8 mouse cellular contexts compared by ENCODE assay signal in the genomic region with DNA sequence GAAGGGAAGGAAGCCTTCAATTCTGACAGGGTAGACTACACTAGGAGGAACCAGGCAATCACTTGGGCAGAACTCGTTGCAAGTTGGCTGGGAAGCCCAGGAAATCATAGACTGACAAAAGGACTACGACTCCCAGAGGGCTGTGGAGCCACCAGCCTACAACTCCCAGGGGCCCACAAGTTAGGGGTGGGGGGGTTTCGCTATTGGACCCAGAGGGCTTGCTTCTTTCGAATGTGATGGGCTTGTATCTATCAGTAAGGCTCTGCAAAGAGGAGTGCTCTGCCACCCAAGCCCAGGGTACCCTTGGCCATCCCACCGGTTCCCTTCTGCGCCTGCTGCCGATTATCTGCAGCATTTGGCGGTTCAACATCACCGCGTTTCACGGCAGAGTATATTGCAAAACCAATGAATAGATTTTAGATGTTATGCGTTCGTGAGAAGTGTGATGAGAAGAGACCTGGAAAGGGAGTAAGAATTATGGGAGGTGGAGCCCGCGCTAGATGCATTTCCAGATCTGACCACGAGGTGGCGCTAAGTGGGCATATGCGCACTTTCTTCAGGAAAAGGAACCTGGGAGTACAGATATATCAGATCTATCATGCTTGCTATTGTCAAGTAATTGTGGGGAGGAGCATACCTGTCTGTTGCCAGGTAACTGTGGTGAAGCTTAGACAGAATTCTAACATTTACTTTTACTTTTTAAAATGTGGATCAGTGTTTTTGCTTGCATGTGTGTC. TPM values are rescaled to one million over a fixed set of nuclear protein-coding genes. Genes with fewer than 3 reads are reported as not detected.
DNase-seq lines count a peak whose midpoint lies in the region; ATAC-seq and TF ChIP-seq lines count a peak whose summit lies in the region.

No protein-coding gene starts in this region.

- no peaks in the 10 kb centered on the region; a peak in 1 of 4 replicates for H3K36me3 ChIP-seq in MEL (ENCODE audit: control insufficient read depth in 1 of 2, insufficient read depth in 2 of 2, low read length in 2 of 2)
- no peaks in the 10 kb centered on the region for H3K36me3 ChIP-seq in forebrain, postnatal 0 days (ENCODE audit: insufficient read depth)
- H3K36me3 ChIP-seq in thymus, adult 2 months (ENCODE audit: control insufficient read depth, insufficient read depth, low read length) = no peaks in the 10 kb centered on the region

- peak overlapping the region; percentile 66 for H3K4me2 ChIP-seq in forebrain, postnatal 0 days (ENCODE audit: low read depth)

- no peaks in the 10 kb centered on the region for H3K27me3 ChIP-seq in MEL (ENCODE audit: control insufficient read depth in 1 of 2, insufficient read depth in 2 of 2, low read length in 2 of 2)
- no peaks in the 10 kb centered on the region for H3K27me3 ChIP-seq in forebrain, postnatal 0 days (ENCODE audit: insufficient read depth, low read length)
- H3K27me3 ChIP-seq in thymus, adult 2 months (ENCODE audit: control insufficient read depth, insufficient read depth, low read length) = no peaks in the 10 kb centered on the region

- peak overlapping the region; percentile 27; the same call in 1 of the 2 replicates for H3K9ac ChIP-seq in MEL (ENCODE audit: control insufficient read depth, low read depth, low read length, poor library complexity, severe bottlenecking)
- H3K9ac ChIP-seq in forebrain, postnatal 0 days = peak overlapping the region; percentile 63

- ATAC-seq in forebrain, postnatal 0 days = peak; percentile 97
- ATAC-seq in neutrophil, adult 5-6 weeks (ENCODE audit: extremely low read depth, insufficient number of reproducible peaks, low FRiP score, poor library complexity, severe bottlenecking) = peak; percentile 72

- DNase-seq in MEL (ENCODE audit: low read depth, low spot score) = peak; percentile 69
- DNase-seq in cerebellum, adult 18-20 months = peak; percentile 75 to 87
- peak; percentile 88 for DNase-seq in forebrain, postnatal 0 days
- DNase-seq in heart, postnatal 4 days = peak; percentile 83
- peak; percentile 79 to 93 for DNase-seq in layer of hippocampus, adult 2 months (ENCODE audit: low spot score in 2 of 2)
- DNase-seq in lung, adult 2 months = peak; percentile 76
- peak; percentile 68 for DNase-seq in thymus, adult 2 months

- H3K79me2 ChIP-seq in MEL (ENCODE audit: control insufficient read depth, insufficient read depth, low read length, poor library complexity) = no peaks in the 10 kb centered on the region

- TF ChIP-seq POLR2A in MEL (IDR thresholded peaks at IDR 0.05; ENCODE audit: control insufficient read depth in 1 of 2, insufficient read depth in 1 of 2, low read depth in 1 of 2, low read length in 2 of 2, poor library complexity in 1 of 2) = no peak
- no peak for TF ChIP-seq POLR2A in lung, adult 2 months (IDR thresholded peaks at IDR 0.05; ENCODE audit: borderline replicate concordance, extremely low read depth, low read depth, low read length)
- no peak for TF ChIP-seq POLR2A in thymus, adult 2 months (IDR thresholded peaks at IDR 0.05; ENCODE audit: control insufficient read depth, extremely low read depth, insufficient read depth, low read length, poor library complexity)

- H3K4me3 ChIP-seq in MEL (ENCODE audit: control insufficient read depth in 1 of 2, insufficient read depth in 1 of 2, low read depth in 2 of 2, low read length in 2 of 2) = peak overlapping the region; percentile 15 to 32; a peak in 2 of 4 replicates
- peak overlapping the region; percentile 46 for H3K4me3 ChIP-seq in forebrain, postnatal 0 days (ENCODE audit: low read depth, low read length)
- peak overlapping the region; percentile 85 for H3K4me3 ChIP-seq in layer of hippocampus, adult 2 months
- peak overlapping the region; percentile 72 for H3K4me3 ChIP-seq in lung, adult 2 months (replicated peaks; ENCODE audit: extremely low read depth, low read depth, low read length)
- H3K4me3 ChIP-seq in thymus, adult 2 months (ENCODE audit: control insufficient read depth, insufficient read depth, low read length) = no peak overlapping the region

- no peak overlapping the region for H3K27ac ChIP-seq in MEL (ENCODE audit: control insufficient read depth, low read depth, low read length)
- H3K27ac ChIP-seq in forebrain, postnatal 0 days (ENCODE audit: low read depth, low read length) = peak overlapping the region; percentile 80
- H3K27ac ChIP-seq in layer of hippocampus, adult 2 months = peak overlapping the region; percentile 95
- no peak overlapping the region for H3K27ac ChIP-seq in thymus, adult 2 months (ENCODE audit: control insufficient read depth, insufficient read depth, low read length)

- WGBS in forebrain, postnatal 0 days = 11% methylated on average over 18 of the region's 18 CpGs
- 12% methylated on average over 18 of the region's 18 CpGs for WGBS in lung, adult 2 months
- 13% methylated on average over 18 of the region's 18 CpGs for WGBS in thymus, adult 2 months

- peak; percentile 69 for TF ChIP-seq RAD21 in MEL (IDR thresholded peaks at IDR 0.05; ENCODE audit: low read depth, low read length)

- TF ChIP-seq CTCF in MEL (IDR thresholded peaks at IDR 0.05 in 2 of 3, conservative IDR thresholded peaks at IDR 0.05 in 1 of 3; ENCODE audit: control insufficient read depth in 1 of 3, insufficient read depth in 1 of 3, low read depth in 2 of 3, low read length in 3 of 3, poor library complexity in 1 of 3, severe bottlenecking in 1 of 3) = peak; percentile 56 to 71 (median 63)
- TF ChIP-seq CTCF in forebrain, postnatal 0 days (IDR thresholded peaks at IDR 0.05; ENCODE audit: low read depth) = peak; percentile 91
- peak; percentile 100 for TF ChIP-seq CTCF in layer of hippocampus, adult 2 months (conservative IDR thresholded peaks at IDR 0.05)
- TF ChIP-seq CTCF in lung, adult 2 months (IDR thresholded peaks at IDR 0.05; ENCODE audit: insufficient read depth, low read length) = peak; percentile 90
- 0 out of 2 replicates have a peak, but pooled peaks have one; percentile 34 for TF ChIP-seq CTCF in thymus, adult 2 months (IDR thresholded peaks at IDR 0.05; ENCODE audit: borderline replicate concordance, control insufficient read depth, extremely low read depth, insufficient read depth, low read length, poor library complexity)

- no peak for TF ChIP-seq EP300 in MEL (IDR thresholded peaks at IDR 0.05; ENCODE audit: low read depth in 1 of 2, low read length in 2 of 2)

- no peaks in the 10 kb centered on the region for H3K4me1 ChIP-seq in MEL (ENCODE audit: control insufficient read depth in 1 of 2, insufficient read depth in 2 of 2, low read length in 2 of 2)
- no peaks in the 10 kb centered on the region for H3K4me1 ChIP-seq in forebrain, postnatal 0 days (ENCODE audit: insufficient read depth)
- H3K4me1 ChIP-seq in lung, adult 2 months (ENCODE audit: control insufficient read depth, insufficient read depth, low read length) = 0 out of 2 replicates have a peak, but pooled peaks cover 2% of the 10 kb centered on the region
- no peaks in the 10 kb centered on the region for H3K4me1 ChIP-seq in thymus, adult 2 months (replicated peaks; ENCODE audit: control insufficient read depth, insufficient read depth, low read length)

- H3K9me3 ChIP-seq in MEL (replicated peaks; ENCODE audit: insufficient read depth, low read length) = no peaks in the 10 kb centered on the region
- H3K9me3 ChIP-seq in forebrain, postnatal 0 days (ENCODE audit: low read length) = no peaks in the 10 kb centered on the region

TF ChIP-seq in MEL, 35 proteins besides CTCF, POLR2A, EP300 and RAD21:
- TF ChIP-seq ZC3H11A (IDR thresholded peaks at IDR 0.05; ENCODE audit: low read depth, low read length) (peak; percentile 66), SMC3 (IDR thresholded peaks at IDR 0.05; ENCODE audit: low read depth, low read length) (peak; percentile 85), NRF1 (IDR thresholded peaks at IDR 0.05; ENCODE audit: insufficient read depth, low read depth, low read length, poor library complexity, severe bottlenecking) (no peak), ZMIZ1 (IDR thresholded peaks at IDR 0.05; ENCODE audit: low read depth, low read length) (no peak), HCFC1 (IDR thresholded peaks at IDR 0.05; ENCODE audit: low read depth, low read length) (peak; percentile 70)

RNA-seq across cellular contexts. Expression of gene Zfp715, which starts 30.1 kb away (rescaled TPM):
- total RNA-seq in MEL (2012; rRNA removed) = 10.5 and 11.7 TPM in 2 replicates
- polyA plus RNA-seq in MEL (2012; ENCODE audit: insufficient read depth in 1 of 2, insufficient read length in 2 of 2, low read depth in 1 of 2, low replicate concordance in 2 of 2, missing spikeins in 1 of 2) = 1 to 10 TPM in 1 of 2 experiments, not detected in 1; 8.3 TPM
- total RNA-seq in forebrain, postnatal 0 days (2014; rRNA removed) = 35.5 and 35.9 TPM in 2 replicates
- polyA plus RNA-seq in forebrain, postnatal 0 days (2015; fragmentation: Nextera tagmentation; extraction: Ambion mirVana) = 14.5 and 17.3 TPM in 2 replicates
- 10 to 100 TPM; 13.9 to 15.3 TPM for total RNA-seq in heart, postnatal 4 days (2021)
- 10 to 100 TPM; 23.1 to 23.5 TPM for total RNA-seq in layer of hippocampus, adult 2 months (2021)
- 4.9 and 6.9 TPM in 2 replicates for polyA plus RNA-seq in lung, adult 2 months (2012; rRNA removed)
- total RNA-seq in neutrophil, adult 5-6 weeks (2017) = 46.8 TPM in 2 replicates
- 5.6 and 6.7 TPM in 2 replicates for polyA plus RNA-seq in thymus, adult 2 months (2012; rRNA removed)

Comparison
In these comparisons a context has a peak if more than half of its experiments do, and no peak if none do; other contexts are left out.
1. H3K27ac ChIP-seq: peak in forebrain, postnatal 0 days (single experiment) and layer of hippocampus, adult 2 months (single experiment); none in MEL (single experiment) and thymus, adult 2 months (single experiment).
2. CTCF ChIP-seq: peak in every context shown above with its lines; median percentile 100 in layer of hippocampus, adult 2 months; 91 in forebrain, postnatal 0 days; 90 in lung, adult 2 months; 63 in MEL; 34 in thymus, adult 2 months.
3. Peak in every context shown above with its lines, with median percentiles within 50 percentile points of each other: DNase-seq.